Mouse (Mus musculus) lung, embryonic 16.5 days (tissue): ENCODE measurements around the gene Atm. TPM values are rescaled to one million over a fixed set of nuclear protein-coding genes. Genes with fewer than 3 reads are reported as not detected.

Source experiments
- ATAC-seq: fragments of 200-750 bp; cut with Nextera tagmentation; 2 replicates; pipeline ENCODE4 v1.8.0; 2017; ENCODE audit warnings: low read depth, mild to moderate bottlenecking, moderate library complexity
- H3K27ac ChIP-seq: fragments of 300-500 bp; sonication (generic); 2 replicates; pipeline ENCODE4 v1.5.1; 2014; ENCODE audit warnings: mild to moderate bottlenecking, control low read depth, low read length
- H3K27me3 ChIP-seq: fragments of 300-500 bp; sonication (generic); 2 replicates; pipeline ENCODE4 v1.6.1; 2014; ENCODE audit warnings: low read depth, low read length, mixed read lengths; ENCODE audit not compliant: control insufficient read depth, insufficient read depth
- H3K36me3 ChIP-seq: fragments of 300-500 bp; sonication (generic); 2 replicates; pipeline ENCODE4 v1.6.1; 2014; ENCODE audit warnings: low read length; ENCODE audit not compliant: control insufficient read depth, insufficient read depth
- H3K4me1 ChIP-seq: fragments of 300-500 bp; sonication (generic); replicated peaks from 2 replicates; pipeline ENCODE4 v1.6.1; 2014; ENCODE audit warnings: low read length, mixed read lengths; ENCODE audit not compliant: control insufficient read depth, insufficient read depth
- H3K4me2 ChIP-seq: fragments of 300-500 bp; sonication (generic); 2 replicates; pipeline ENCODE4 v1.6.1; 2014; ENCODE audit warnings: low read depth, low read length, control low read depth
- H3K4me3 ChIP-seq: fragments of 300-500 bp; sonication (generic); 2 replicates; pipeline ENCODE4 v1.5.1; 2014; ENCODE audit warnings: mild to moderate bottlenecking, low read length, control low read depth
- H3K9ac ChIP-seq: fragments of 300-500 bp; sonication (generic); 2 replicates; pipeline ENCODE4 v1.6.1; 2014; ENCODE audit warnings: low read length, control low read depth
- H3K9me3 ChIP-seq: fragments of 300-500 bp; sonication (generic); 2 replicates; pipeline ENCODE4 v1.6.1; 2016; ENCODE audit warnings: low read length; ENCODE audit not compliant: control insufficient read depth
- WGBS: fragments of 180-500 bp; shearing (Covaris S2); extraction: QIAGEN DNeasy Blood & Tissue Kit; methylation state at CpG from one replicate; pipeline ENCODE4 v1.1.7; 2014; 5-methylcytosine and 5-hydroxymethylcytosine counted together
- microRNA-seq: library from miRNA; unstranded; fragments of <30 nt; microRNA quantifications from one replicate; pipeline ENCODE4, GENCODE M21; 2016
- polyA plus RNA-seq: library from polyadenylated mRNA; unstranded; fragments of >200 nt; fragmentation: Nextera tagmentation; extraction: Ambion mirVana; gene quantifications from 2 replicates; pipeline ENCODE4 v1.2.1, GENCODE M21; 2015

Gene Atm
- polyA plus RNA-seq, 1 experiment from 2014 or later: 9.9 TPM

DNA sequence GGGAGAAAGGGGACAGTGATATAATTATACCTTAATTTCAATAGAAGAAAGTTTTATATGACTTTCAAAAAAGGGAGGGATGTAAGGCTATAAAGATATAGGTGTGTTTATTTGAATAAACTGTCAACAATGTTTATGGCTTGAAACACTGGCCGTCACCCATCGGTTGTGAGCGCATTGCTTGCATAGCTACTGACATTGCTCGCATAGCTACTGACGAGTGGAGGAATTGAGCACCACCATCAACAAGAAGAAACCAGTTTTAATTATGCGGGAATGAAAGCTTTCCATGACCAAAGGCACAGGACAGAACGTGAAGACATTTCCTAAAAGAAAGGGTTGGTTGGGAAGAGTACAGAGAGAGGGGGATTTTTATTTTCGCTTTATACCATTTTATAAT lies 135.4 kb downstream of the Atm start:
- Histone ChIP-seq H3K27me3 (no peaks in the 10 kb centered on the region), H3K9me3 (no peaks in the 10 kb centered on the region), H3K36me3 (peaks cover 9% of the 10 kb centered on the region), H3K4me3 (no peak overlapping the region), H3K4me2 (no peak overlapping the region), H3K27ac (no peak overlapping the region), H3K4me1 (peaks cover 7% of the 10 kb centered on the region; the same call in 1 of the 2 replicates), H3K9ac (no peak overlapping the region)
- ATAC-seq: no peak
- 84% methylated on average over 8 of the region's 8 CpGs for WGBS

DNA sequence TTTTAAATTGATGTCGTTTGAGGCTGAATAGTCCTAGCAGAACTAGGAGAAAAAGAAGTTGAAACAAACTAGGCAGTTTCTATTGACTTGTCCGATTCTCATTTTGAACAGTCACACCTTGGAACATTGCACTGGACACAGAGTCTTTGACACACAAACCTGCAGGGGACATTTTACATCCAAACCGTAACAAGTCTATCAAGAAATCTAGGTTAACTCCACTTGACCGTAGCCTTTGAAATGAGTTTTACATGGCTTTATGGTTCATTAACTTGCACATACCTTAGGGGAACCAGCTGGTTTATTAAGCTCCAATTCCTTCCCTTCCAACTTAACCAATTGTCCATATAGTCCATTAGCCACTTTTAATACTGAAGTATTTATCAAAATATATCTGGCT lies 135.8 kb downstream of the Atm start:
- Histone ChIP-seq H3K4me3 (no peak overlapping the region), H3K9me3 (no peaks in the 10 kb centered on the region), H3K27ac (no peak overlapping the region), H3K27me3 (no peaks in the 10 kb centered on the region), H3K9ac (no peak overlapping the region), H3K4me1 (peaks cover 7% of the 10 kb centered on the region; the same call in 1 of the 2 replicates), H3K36me3 (peaks cover 10% of the 10 kb centered on the region), H3K4me2 (no peak overlapping the region)
- no peak for ATAC-seq
- 94% methylated on average over 4 of the region's 4 CpGs for WGBS

DNA sequence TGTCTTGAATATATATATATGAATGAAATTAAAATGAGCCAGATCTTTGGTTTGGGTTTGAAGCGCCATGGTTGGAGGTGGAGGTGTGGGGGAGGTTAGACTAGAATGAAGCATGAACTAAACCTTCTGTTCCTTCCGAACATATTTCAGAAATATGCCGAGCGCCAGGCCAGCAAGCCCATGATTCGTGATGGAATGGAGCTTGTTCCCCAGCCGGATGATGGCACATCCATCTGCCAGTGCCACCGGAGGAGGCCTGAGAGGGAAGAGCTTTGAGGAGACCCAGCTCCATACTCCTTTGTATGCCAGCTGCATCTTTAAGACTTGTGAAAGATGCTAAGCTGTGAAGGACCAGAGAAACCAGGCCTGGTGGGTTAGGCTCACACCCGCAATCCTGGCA lies 137.0 kb downstream of the Atm start:
- Histone ChIP-seq H3K36me3 (peaks cover 11% of the 10 kb centered on the region), H3K9ac (no peak overlapping the region), H3K27me3 (no peaks in the 10 kb centered on the region), H3K9me3 (no peaks in the 10 kb centered on the region), H3K4me3 (no peak overlapping the region), H3K4me2 (no peak overlapping the region), H3K4me1 (peaks cover 7% of the 10 kb centered on the region; the same call in 1 of the 2 replicates), H3K27ac (no peak overlapping the region)
- ATAC-seq: no peak
- 93% methylated on average over 8 of the region's 8 CpGs for WGBS

DNA sequence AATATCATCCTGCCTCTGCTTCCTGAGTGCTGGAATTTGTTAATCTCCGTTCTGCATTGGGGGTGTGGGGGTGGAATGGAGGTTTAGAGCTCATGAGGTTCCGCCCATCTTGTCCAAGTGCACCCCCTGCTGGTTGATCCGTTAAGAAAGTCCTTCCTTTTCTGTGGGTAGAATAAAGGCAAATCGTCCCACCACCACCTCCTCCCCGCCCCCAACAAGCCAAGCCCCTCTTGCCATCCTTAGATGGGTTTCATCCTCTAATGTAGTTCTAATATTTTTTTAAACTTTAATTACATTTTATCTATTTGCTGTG lies 138.2 kb downstream of the Atm start:
- H3K4me3 ChIP-seq: no peak overlapping the region
- peaks cover 7% of the 10 kb centered on the region; the same call in 1 of the 2 replicates for H3K4me1 ChIP-seq
- no peak overlapping the region for H3K9ac ChIP-seq
- WGBS: 14% methylated on average over 5 of the region's 5 CpGs
- no peak overlapping the region for H3K4me2 ChIP-seq
- no peak overlapping the region for H3K27ac ChIP-seq
- peaks cover 12% of the 10 kb centered on the region for H3K36me3 ChIP-seq
- H3K9me3 ChIP-seq: no peaks in the 10 kb centered on the region
- ATAC-seq: peak; percentile 27; the same call in 1 of the 2 replicates
- no peaks in the 10 kb centered on the region for H3K27me3 ChIP-seq

DNA sequence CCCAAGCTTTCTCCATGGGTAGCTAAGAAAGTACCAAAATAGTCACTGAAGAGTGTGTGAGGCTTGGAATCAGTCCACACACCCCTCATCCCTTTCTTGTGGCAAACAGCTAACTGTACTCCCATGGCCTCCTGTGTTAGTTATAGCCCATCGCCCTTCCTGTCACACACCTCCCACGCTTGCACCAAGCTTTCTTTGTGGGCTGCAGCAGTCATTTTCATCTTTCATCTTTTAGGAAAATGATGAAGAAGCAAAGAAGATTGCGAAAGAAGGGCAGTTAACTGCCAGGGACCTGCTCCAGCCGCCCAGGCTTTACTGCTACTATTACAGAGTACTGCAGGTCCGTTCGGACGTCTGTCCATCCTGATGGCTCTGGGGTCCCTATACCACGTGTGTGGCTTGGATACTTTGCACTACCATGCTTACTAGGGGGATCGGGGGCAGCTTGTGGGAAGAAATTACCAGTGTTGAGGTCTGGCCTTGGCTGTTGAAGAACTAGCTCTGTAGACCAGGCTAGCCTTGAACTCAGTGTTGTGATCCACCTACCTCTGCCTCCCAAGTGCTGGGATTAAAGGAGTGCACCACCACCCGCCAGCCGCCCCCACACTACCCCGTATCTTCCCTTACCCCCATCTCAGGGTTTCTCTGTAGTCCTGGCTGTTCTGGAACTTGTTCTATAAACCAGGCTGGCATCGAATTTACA lies 138.7 kb downstream of the Atm start:
- Histone ChIP-seq H3K4me1 (peaks cover 3% of the 10 kb centered on the region; the same call in 1 of the 2 replicates), H3K9me3 (no peaks in the 10 kb centered on the region), H3K4me2 (no peak overlapping the region), H3K27me3 (no peaks in the 10 kb centered on the region), H3K36me3 (peaks cover 15% of the 10 kb centered on the region), H3K9ac (no peak overlapping the region), H3K4me3 (no peak overlapping the region), H3K27ac (no peak overlapping the region)
- WGBS: 76% methylated on average over 13 of the region's 13 CpGs
- ATAC-seq: peak; percentile 10; the same call in 1 of the 2 replicates

DNA sequence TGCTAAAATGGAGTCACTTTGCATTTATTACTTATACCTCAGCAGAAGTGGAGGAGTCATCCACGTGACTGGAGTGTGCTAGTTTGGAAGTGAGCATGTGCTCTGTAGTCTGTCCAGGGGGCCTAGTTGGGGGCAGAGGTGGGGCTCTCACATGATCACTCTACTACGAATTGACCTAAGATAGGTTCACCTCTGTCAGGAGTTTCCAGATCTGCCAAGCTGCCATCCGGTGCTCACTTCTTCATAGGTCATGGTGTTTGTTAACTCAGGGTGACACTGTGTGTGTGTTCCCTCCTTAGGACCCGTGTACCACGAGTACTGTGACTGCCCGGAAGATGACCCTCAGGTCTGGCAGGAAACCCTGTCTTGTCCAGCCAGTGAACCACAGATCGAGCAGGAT lies 146.4 kb downstream of the Atm start:
- Histone ChIP-seq H3K36me3 (peaks cover 22% of the 10 kb centered on the region), H3K9ac (no peak overlapping the region), H3K4me1 (peaks cover 6% of the 10 kb centered on the region), H3K9me3 (no peaks in the 10 kb centered on the region), H3K27ac (no peak overlapping the region), H3K27me3 (no peaks in the 10 kb centered on the region), H3K4me2 (no peak overlapping the region), H3K4me3 (no peak overlapping the region)
- 63% methylated on average over 7 of the region's 7 CpGs for WGBS
- no peak for ATAC-seq

Small RNA genes lying within 50 kb of the gene (microRNA-seq; reads per million reads assigned to microRNA genes)
- gene Mir130c: not detected

Other genes with a start within 250 kb of the Atm start
- 6.9 and 7.3 TPM in 2 replicates for gene Exph5, start 235.1 kb downstream of the Atm start, polyA plus RNA-seq
- 51.6 and 53.7 TPM in 2 replicates for gene Kdelc2, start 152.7 kb downstream of the Atm start, polyA plus RNA-seq
- gene 4930550C14Rik, start 134.4 kb downstream of the Atm start, polyA plus RNA-seq: 1.9 and 2.6 TPM in 2 replicates
- 19.1 and 20.2 TPM in 2 replicates for gene Npat, start 307 bp upstream of the Atm start, polyA plus RNA-seq
- gene Acat1, start 73.6 kb upstream of the Atm start, polyA plus RNA-seq: 118 and 123 TPM in 2 replicates
- 28.5 and 30.0 TPM in 2 replicates for gene Cul5, start 133.3 kb upstream of the Atm start, polyA plus RNA-seq
- gene Rab39, start 169.5 kb upstream of the Atm start, polyA plus RNA-seq: 0.26 and 0.34 TPM in 2 replicates
- gene Slc35f2, start 234.8 kb upstream of the Atm start, polyA plus RNA-seq: 5.4 and 5.8 TPM in 2 replicates